Mouse (Mus musculus) heart, adult 2 months (tissue): Measurements from ENCODE around the gene Grb10. TPM values are rescaled to one million over a fixed set of nuclear protein-coding genes. Genes with fewer than 3 reads are reported as not detected.

ENCODE experiments used
- DNase-seq, 2 experiments: peaks; one replicate each; pipeline ENCODE4 v3.0.0; 2021
- H3K27ac ChIP-seq: fragments of 200-600 bp; 2 replicates; pipeline ENCODE4 v1.8.1; 2022
- H3K27me3 ChIP-seq: fragments of 200-500 bp; 2 replicates; pipeline ENCODE4 v1.6.1; 2012; ENCODE audit warnings: mild to moderate bottlenecking, low read length, inconsistent platforms, mixed read lengths; ENCODE audit not compliant: control insufficient read depth, insufficient read depth
- H3K36me3 ChIP-seq: fragments of 200-500 bp; 2 replicates; pipeline ENCODE4 v1.6.1; 2012; ENCODE audit warnings: low read length, inconsistent platforms; ENCODE audit not compliant: control insufficient read depth, insufficient read depth
- H3K4me1 ChIP-seq: fragments of 200-500 bp; 2 replicates; pipeline ENCODE4 v1.6.1; 2011; ENCODE audit warnings: low read length; ENCODE audit not compliant: control insufficient read depth, insufficient read depth
- H3K4me3 ChIP-seq: fragments of 200-600 bp; 2 replicates; pipeline ENCODE4 v1.8.1; 2022
- H3K79me2 ChIP-seq: fragments of 200-500 bp; replicated peaks from 2 replicates; pipeline ENCODE4 v1.6.1; 2012; ENCODE audit warnings: mild to moderate bottlenecking, inconsistent platforms, low read length, moderate library complexity, mixed read lengths; ENCODE audit not compliant: control insufficient read depth, insufficient read depth
- H3K9ac ChIP-seq: fragments of 200-500 bp; 2 replicates; pipeline ENCODE4 v1.6.1; 2012; ENCODE audit warnings: low read depth, mild to moderate bottlenecking, control low read depth, inconsistent platforms, low read length, mixed read lengths
- CTCF ChIP-seq: fragments of 200-600 bp; IDR thresholded peaks from 2 replicates; pipeline ENCODE4 v1.8.1; 2022; ENCODE audit warnings: antibody characterized with exemption, mild to moderate bottlenecking, moderate library complexity
- EP300 ChIP-seq: fragments of 200-500 bp; IDR thresholded peaks from 2 replicates; pipeline ENCODE4 v1.6.1; 2011; ENCODE audit warnings: low read depth, low read length, control low read depth; ENCODE audit not compliant: insufficient read depth
- POLR2A ChIP-seq: fragments of 200-500 bp; IDR thresholded peaks from 2 replicates; pipeline ENCODE4 v1.6.1; 2011; ENCODE audit warnings: mild to moderate bottlenecking, low read depth, low read length, control low read depth; ENCODE audit not compliant: insufficient read depth
- WGBS: fragments of 180-500 bp; shearing (Covaris S2); methylation state at CpG from one replicate; pipeline ENCODE4 v1.1.7; 2018; 5-methylcytosine and 5-hydroxymethylcytosine counted together
- intact Hi-C: fragments of 180-260 bp; cut with DNase I; formaldehyde crosslinking; loops from one replicate; pipeline ENCODE4 v1.15.1; 2025
- polyA plus RNA-seq: library from polyadenylated mRNA; depleted of rRNA; stranded (reverse); fragments of >200 nt; gene quantifications from 2 replicates; pipeline ENCODE4 v1.2.3, GENCODE M21; 2012
- total RNA-seq, 2 experiments: library from RNA; stranded (reverse); gene quantifications; 2 replicates each; pipeline ENCODE4 v1.2.3; 2021

The Grb10 gene
- total and polyA plus RNA-seq, 3 experiments = 36.9 to 66.2 (median 65.1) TPM

- no peak overlapping the region for H3K27ac ChIP-seq
- TF ChIP-seq POLR2A (no peak), EP300 (no peak), CTCF (no peak)
These were observed 92.7 kb downstream of the Grb10 start for GRCm38 (mm10) chr11:11945766-11946165.

GRCm38 (mm10) chr11:11944814-11945213 is 93.7 kb downstream of the Grb10 start:
- no peak overlapping the region for H3K9ac ChIP-seq
- 89% methylated on average over 4 of the region's 4 CpGs for WGBS
- no peaks in the 10 kb centered on the region for H3K79me2 ChIP-seq
- intact Hi-C loops = no loop called here
- H3K4me3 ChIP-seq = no peak overlapping the region
- no peaks in the 10 kb centered on the region for H3K27me3 ChIP-seq
- peaks cover under 1% of the 10 kb centered on the region; the same call in 1 of the 2 replicates for H3K4me1 ChIP-seq
- TF ChIP-seq POLR2A (no peak), CTCF (no peak), EP300 (no peak)
- H3K27ac ChIP-seq = no peak overlapping the region
- peaks cover 6% of the 10 kb centered on the region for H3K36me3 ChIP-seq
- DNase-seq = no peak

More at GRCm38 (mm10) chr11:11945766-11946165, 92.7 kb downstream of the Grb10 start:
- Histone ChIP-seq H3K9ac (no peak overlapping the region), H3K4me1 (no peaks in the 10 kb centered on the region), H3K36me3 (peaks cover 6% of the 10 kb centered on the region), H3K27me3 (no peaks in the 10 kb centered on the region), H3K4me3 (no peak overlapping the region), H3K79me2 (no peaks in the 10 kb centered on the region)
- intact Hi-C loops = no loop called here
- 88% methylated on average over 4 of the region's 4 CpGs for WGBS
- DNase-seq = no peak

GRCm38 (mm10) chr11:11944082-11944349 is 94.5 kb downstream of the Grb10 start:
- Histone ChIP-seq H3K36me3 (peaks cover 6% of the 10 kb centered on the region), H3K9ac (no peak overlapping the region), H3K4me1 (peaks cover 2% of the 10 kb centered on the region; the same call in 1 of the 2 replicates), H3K27me3 (no peaks in the 10 kb centered on the region), H3K4me3 (no peak overlapping the region), H3K27ac (no peak overlapping the region), H3K79me2 (no peaks in the 10 kb centered on the region)
- TF ChIP-seq CTCF = no peak
- no peak for TF ChIP-seq EP300
- TF ChIP-seq POLR2A = no peak
- DNase-seq = no peak
- intact Hi-C loops = no loop called here

- Histone ChIP-seq H3K4me1 (peaks cover 2% of the 10 kb centered on the region; the same call in 1 of the 2 replicates), H3K9ac (no peak overlapping the region), H3K27me3 (no peaks in the 10 kb centered on the region), H3K4me3 (no peak overlapping the region), H3K27ac (no peak overlapping the region), H3K36me3 (peaks cover 9% of the 10 kb centered on the region), H3K79me2 (no peaks in the 10 kb centered on the region)
- WGBS = 88% methylated on average over 13 of the region's 13 CpGs
- DNase-seq = no peak
- intact Hi-C loops = no loop called here
- no peak for TF ChIP-seq EP300
- TF ChIP-seq POLR2A = no peak
- no peak for TF ChIP-seq CTCF
These were observed 95.0 kb downstream of the Grb10 start for GRCm38 (mm10) chr11:11943240-11944081.

GRCm38 (mm10) chr11:11942320-11943217 is 95.9 kb downstream of the Grb10 start:
- no peak overlapping the region for H3K4me3 ChIP-seq
- H3K27me3 ChIP-seq = no peaks in the 10 kb centered on the region
- H3K4me1 ChIP-seq = peaks cover 2% of the 10 kb centered on the region; the same call in 1 of the 2 replicates
- peaks cover 9% of the 10 kb centered on the region for H3K36me3 ChIP-seq
- WGBS = 76% methylated on average over 6 of the region's 6 CpGs
- H3K27ac ChIP-seq = no peak overlapping the region
- no peak for DNase-seq
- TF ChIP-seq CTCF (no peak), EP300 (no peak), POLR2A (no peak)
- H3K9ac ChIP-seq = no peak overlapping the region
- no peaks in the 10 kb centered on the region for H3K79me2 ChIP-seq
- intact Hi-C loops = no loop called here
